Mouse (Mus musculus): ENCODE measurements around the gene Tnik. TPM values are rescaled to one million over a fixed set of nuclear protein-coding genes. Genes with fewer than 3 reads are reported as not detected.

Gene Tnik
- total RNA-seq (2023), result 1 to 10 TPM; 2.4 to 3.1 TPM

DNA sequence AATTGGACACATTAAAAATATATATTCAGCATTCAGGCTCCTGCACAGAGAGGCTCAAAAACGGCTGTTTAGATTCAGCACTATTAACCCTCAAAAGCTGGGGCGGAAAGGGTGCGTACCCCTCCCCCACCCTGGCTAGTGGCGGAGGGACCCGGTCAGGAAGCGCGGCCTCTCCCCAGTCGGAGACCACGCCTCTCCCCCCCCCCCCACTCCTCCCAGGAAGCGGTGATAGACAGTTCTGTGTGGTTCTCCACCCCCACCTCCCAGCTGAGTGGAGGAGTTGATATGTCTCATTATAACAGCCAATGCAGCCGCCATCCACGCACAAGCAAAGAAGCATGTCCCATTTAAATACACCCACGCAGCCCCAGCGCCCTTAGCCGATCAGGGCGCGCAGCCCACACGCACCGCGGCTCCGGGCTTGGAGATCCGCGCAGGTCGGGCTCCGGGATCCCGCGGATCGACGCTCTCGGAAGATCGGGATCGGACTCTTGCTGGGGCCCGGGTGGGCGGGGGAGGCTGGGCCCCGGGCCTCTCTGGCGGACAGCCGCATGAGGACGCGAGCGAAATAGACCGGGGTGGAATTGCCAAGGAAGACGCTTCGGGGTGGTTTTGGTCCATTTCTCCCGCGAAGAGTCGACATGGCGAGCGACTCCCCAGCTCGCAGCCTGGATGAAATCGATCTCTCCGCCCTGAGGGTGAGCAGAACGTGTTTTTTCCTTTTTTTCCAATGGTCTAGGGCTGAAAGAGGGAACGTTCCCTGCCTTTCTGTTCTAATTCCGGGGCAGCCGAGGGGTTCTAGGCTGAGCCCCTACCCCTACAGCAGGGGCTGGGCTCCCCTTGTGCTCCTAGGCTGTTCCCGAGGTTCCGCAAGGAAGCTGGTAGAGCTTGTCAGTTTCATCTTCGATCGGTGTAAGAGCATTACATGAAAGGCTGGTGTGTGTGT is at the start of gene Tnik:
Tnik (plus strand) TSS at position 213 of the 946 bp plus-strand sequence.

DNA sequence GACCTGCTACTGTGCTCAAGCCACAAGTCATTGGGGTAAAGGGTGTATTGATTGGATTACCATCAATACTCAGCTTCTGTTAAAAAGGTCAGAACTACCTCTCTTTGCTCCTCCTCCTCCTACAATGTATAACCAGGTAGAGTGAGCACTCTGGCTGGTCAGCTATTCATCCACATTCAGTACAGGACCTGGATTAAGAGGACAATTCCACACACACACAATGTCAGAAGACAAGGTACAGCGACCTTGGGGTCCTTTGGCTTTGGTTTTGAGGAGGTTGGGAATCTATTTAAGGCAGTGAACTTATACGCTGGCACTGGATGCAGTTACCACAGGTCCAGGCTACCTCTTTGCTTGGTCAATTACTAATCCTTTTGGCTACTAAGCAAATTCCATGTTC is 434.8 kb downstream of the Tnik start, which contains the start of gene Slc2a2:
Slc2a2 (plus strand) TSS at position 107 of the 400 bp plus-strand sequence.

All from neutrophil, adult 83 days (primary cell).